Mouse (Mus musculus) fibroblast of lung, adult 2 months (primary cell): ENCODE results near the gene Nus1.

Experiments used
- DNase-seq: peaks from one replicate; pipeline ENCODE4 v3.0.0-alpha.2; 2011; ENCODE audit warnings: low read depth

The Nus1 gene

DNA sequence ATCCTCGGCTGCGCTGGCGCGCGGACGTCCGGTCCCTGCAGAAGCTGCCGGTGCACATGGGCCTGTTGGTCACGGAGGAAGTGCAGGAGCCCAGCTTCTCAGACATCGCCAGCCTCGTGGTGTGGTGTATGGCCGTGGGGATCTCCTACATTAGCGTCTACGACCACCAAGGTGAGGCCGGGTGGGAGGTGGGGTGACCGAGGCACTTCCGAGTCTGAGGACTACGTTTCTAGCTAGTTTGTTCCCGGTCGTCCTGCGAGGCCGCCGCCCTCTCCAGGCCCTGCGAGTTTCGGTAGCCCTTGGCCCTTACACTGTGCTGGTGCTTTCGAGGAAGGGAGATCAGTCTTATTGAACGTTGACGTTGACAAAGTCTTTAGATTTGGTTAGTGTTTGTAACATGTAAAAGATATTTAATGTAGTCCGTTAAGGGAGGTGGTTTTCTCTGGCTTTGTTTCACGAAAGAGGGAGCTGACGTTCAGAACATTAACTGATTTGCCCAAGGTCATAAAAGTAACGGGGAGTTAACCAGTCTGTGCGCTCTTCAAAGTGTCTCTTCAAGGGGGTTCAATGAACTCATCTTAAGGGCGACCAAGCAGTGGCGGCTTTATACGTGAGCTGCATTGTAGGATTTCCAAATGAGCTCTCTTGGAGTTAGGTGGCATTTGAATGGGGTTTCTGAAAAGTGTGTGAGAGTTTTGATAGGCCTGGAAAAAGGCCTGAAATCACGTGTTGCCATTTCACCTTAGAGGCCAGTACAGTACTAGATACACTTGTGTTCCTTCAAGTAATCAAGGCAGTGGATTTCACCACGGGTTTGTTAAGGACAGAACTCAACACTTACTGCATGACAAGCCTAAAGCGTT is 882 bp downstream of the Nus1 start:
- DNase-seq = no peak

DNA sequence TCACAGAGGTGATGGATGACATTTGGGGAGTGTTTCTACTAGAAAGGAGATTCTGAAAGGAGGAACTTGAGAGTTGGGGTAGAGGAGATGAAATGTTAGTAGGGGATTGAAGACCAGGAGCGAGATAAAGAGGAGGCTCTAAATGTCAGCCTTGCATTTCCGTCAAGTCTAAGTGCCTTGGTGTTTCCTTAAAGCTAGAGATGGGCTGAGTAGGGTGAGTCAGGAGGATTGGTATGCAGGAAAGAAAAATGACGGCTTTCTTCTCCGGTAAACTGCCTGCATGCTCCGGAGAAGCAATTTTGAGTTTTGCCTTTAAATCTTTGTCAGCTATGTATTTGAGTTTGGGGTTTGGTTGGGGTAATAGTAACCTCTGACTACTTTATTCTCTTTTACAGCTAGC is 1.6 kb downstream of the Nus1 start:
- DNase-seq = no peak

DNA sequence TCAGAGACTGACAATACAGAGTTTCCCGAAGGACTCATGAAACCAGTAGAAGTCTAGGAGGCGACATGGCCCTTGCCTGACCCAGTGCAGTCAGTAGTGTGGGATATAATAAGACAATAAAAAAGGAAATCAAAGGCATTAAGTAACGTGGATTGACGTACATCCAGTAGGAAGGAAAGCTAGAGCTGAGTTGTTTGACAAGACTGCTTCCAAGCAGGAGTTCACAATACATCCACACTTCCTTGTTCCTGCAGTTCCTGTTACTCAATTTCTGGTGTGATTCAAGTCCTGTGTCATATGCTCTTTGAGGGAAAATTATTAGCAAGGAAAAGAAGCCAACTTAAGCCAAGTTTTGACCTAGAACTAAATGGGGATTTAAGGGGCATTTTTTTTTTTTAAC is 2.1 kb downstream of the Nus1 start:
- DNase-seq = no peak

DNA sequence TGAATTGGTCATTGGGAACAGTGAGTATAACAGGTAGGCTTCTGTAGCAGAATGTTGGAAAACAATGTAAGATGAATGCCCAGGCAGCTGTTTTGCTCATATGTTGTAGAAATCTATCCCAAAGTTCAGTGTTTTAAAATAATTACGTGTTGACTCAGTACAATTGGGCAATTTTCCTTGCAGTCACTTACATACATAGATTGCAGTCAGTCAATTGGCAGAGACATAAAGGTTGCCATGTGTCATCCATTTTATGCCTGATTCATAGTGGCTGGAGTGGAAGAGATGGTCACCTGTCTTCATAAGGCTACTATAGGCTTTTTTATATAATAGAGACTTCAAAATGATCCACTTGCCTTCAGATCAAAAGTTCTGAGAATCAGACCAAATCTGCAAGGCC is 3.2 kb downstream of the Nus1 start:
- no peak for DNase-seq

DNA sequence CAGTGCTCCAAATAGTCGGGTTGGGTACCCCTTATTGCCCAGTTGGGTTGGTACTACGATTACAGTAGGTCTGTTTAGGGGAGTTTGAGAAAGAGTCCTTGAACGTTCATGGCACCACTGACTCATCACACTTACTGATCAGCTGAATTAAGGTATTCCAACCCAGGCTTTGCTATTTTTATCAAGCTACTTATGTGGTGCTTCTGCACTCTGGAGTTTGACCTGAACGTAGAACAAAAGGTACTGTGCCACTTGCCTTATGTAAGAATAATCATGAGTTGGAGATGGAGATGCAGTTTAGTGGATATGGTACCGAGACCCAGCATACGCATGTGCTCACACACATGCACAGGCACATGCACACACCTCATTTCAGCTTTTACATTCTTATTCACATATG is 4.4 kb downstream of the Nus1 start:
- DNase-seq = no peak

DNA sequence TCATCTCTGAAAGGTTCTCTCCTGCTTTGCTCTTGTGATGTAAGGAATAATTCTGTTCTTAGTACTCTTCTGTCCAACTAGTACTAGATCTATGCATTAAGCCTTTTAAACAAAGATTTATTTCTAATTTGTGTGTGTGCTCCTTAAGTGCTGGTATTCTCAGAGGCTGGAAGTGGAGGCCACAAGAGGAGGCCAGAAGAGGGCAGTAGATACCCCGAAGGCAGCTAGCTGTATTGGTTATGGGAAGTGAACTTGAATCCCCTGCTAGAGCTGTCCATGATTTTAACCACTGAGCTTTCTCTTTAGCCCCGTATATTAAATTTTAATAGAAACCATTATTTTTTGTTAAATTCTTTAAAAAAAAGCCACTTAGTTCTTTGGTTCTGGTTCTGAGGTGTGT is 5.8 kb downstream of the Nus1 start:
- no peak for DNase-seq

DNA sequence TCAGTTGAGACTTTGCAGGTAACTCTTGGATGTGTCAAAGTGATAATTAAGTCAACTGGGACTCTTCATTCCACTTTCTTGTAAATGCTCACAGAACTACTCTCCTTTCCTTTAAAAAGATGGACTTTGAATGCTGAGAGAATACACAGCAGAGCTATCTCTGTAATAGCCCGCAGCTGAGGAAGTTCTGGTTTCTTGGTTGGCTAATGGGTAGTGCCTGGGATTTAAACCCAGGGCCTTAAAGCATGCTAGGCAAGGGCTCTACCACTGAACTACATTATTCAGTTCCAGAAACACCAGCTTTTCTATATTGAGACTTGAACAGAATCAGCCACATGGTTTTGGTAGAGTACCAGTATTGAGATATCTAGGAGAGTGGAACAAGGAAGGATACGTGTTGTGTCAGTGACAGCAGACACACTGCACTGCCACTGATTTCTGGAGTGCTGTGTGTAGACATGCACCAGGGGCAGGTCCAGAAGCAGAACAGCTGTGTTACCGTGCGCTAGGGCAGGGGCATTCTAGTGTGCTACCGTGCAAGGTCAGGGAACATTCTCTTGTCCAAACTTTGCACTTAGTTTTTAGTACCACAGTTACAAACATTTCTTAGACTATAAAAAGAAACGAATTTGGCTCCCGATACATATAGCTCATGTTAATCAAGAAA is 9.1 kb downstream of the Nus1 start:
- DNase-seq = no peak

DNA sequence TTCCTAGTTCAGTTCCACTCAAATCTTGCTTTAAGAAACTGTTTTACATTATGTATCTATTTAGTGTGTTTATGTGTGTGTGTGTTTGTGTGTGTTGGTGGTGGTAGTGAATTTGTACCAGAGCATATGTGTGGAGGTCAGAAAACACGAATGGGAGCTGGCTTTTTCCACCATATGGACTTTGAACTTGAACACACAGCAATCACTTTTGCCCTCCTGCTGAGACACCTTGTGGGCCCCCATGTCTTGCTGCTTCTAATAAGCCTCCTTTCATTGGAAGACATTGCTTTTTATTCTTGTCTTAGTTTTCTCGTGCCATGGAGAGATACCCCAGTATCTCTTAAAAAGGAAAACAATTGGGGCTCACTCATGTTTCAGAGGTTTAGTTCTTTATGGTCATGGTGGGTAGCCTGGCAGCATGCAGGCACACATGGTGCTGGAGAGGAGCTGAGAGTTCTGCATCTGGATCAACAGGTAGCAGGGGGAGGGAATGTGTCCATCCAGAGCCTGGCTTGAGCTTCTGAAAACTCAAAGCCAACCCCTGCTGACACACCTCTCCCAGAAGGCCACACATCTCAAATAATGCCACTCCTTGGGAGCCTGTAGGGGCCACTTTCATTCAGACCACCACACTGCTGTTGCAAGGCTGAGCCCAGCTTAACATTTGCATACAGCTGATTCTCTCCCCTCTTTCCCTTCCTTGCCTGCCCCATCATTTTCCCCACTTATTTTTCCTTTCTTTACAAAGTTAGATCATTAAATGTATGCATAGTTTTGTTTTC is 10.5 kb downstream of the Nus1 start:
- no peak for DNase-seq

DNA sequence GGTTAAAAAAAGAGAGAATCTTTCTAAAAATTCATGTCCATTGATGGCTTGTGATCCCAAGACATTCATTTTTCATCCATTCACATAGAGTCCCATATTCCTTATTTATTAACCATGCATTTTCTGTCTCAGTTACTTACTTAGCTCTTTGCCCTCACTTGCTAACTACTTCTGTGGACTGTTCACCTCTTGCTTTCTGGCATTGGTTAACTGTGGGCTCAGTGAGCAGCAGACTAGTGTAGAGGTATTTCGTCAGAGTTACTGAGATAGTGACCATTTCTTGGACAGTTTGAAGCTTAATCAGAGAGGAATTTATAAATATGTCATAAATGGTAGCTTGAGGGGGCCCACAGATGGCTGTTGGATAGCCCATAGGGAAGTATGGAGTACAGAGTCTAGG is 13.6 kb downstream of the Nus1 start:
- DNase-seq = no peak

DNA sequence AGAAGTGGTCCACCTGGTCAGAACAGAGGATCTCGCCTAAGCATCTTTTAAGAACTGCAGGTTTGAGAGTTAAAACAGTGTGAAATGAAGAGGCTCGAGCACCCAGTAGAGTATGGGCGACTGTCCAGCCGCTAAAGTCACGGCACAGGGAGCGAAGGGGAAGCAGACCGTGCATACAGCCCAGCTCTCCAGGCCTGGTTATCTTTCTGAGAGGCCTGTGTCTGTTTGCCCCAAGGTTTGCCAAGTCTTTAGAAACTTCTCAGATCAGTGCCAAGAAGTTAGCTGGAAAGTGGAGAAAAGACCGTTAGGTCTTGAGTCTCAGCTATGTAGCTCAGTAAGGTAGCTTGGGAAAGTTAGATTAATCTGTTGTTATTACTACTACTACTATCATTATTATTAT is 17.5 kb downstream of the Nus1 start:
- DNase-seq = no peak

DNA sequence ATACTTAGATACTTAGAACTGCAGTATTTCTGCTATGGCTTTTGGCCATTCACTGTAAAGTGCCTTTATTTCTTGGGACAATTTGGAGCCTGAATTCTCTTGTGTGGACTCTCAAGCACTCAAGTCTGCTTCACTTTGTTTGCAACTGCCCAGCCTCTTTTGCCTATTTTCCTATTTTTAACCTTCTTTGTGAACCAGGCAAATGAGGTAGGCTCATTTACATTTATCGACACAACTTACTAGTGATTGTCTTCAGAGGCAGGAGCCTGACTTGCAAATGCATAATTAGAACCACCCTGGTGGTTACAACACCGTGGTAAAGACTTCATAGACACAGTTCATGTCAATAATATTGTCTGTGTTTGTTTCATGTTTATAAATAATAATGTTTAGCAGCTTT is 43.3 kb downstream of the Nus1 start:
- DNase-seq = no peak

DNA sequence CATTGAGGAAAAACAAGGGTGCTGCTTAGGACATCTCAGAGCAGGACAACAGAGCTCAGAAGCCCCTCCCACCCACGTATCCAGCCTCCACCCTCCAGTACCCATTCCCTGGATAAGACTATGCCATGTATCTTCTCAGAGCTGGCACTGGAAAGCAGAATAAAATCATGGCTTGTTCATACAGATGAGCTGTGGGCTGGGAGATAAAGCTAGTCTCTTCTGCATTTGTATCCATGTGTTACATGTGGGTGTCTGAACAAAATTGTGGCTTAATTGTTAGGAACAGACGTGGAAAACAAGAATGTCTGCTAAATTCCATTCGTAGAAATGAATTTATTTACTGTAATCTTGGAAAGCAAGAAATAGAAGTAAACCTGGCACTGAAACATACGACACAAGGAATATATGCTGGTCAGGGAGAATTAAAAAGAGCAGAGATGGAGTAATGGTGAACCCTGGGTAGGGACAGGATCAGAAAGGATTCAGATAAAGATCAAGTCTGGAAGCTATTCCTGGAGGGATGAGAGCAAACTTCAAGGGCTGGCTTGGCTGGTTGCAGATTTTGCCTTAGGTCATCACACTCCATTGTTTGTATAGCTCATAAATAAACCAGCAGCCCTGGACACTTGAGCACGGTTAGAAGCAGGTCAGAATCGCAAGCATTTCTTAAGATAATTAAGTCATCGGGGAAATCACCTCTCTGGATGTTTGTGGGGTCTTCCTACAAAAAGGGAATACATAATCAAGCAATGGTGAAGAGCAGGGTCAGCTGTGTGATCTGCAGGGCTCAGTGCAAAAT is 46.8 kb downstream of the Nus1 start:
- no peak for DNase-seq

DNA sequence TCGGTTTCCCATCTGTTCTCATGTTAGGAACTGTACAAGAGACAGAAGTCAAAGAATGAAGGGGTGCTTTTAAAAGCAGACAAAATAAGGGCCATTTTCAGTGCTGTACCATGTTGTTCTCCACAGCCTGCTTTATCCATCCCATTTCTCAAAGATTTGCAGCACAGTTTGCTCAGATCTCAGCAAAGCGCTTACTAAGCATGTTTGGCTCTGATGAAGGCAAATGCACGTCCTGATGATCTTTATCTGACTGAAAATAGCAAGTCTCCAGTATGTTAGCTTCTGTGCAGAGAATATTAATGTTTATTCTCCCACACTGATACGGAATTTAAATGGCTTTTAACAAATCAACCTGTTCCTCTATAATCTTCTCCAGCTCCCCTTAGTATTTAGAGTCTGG is 54.2 kb downstream of the Nus1 start:
- no peak for DNase-seq
